Comparison of ENCODE assay signal across 21 mouse cellular contexts in genomic region chr10:19532790-19533189, GRCm38 (mm10).
"Had no signal": no experiment of that assay in that cellular context is flagged by ENCODE, and none has a peak within 500 bp of the region (broad histone marks: within the 10 kb centered on the region; RNA-seq: fewer than 3 reads in every experiment).

No protein-coding gene starts in this region.

- H3K27me3 ChIP-seq: liver, embryonic 13.5 days; midbrain, embryonic 12.5 days; neural tube, embryonic 13.5 days; neural tube, embryonic 15.5 days; stomach, embryonic 15.5 days had no signal

- H3K27ac ChIP-seq: midbrain, embryonic 10.5 days; midbrain, embryonic 12.5 days; neural tube, embryonic 13.5 days; neural tube, embryonic 15.5 days; stomach, embryonic 15.5 days; stomach, postnatal 0 days had no signal

- H3K9ac ChIP-seq: liver, embryonic 13.5 days; lung, embryonic 14.5 days; midbrain, embryonic 12.5 days; neural tube, embryonic 13.5 days; neural tube, embryonic 15.5 days; stomach, embryonic 15.5 days had no signal

- H3K4me1 ChIP-seq: liver, embryonic 13.5 days; midbrain, embryonic 10.5 days; midbrain, embryonic 12.5 days; neural tube, embryonic 13.5 days; neural tube, embryonic 15.5 days; stomach, embryonic 15.5 days had no signal

- H3K9me3 ChIP-seq: liver, embryonic 13.5 days; midbrain, embryonic 10.5 days; midbrain, embryonic 12.5 days; neural tube, embryonic 13.5 days; neural tube, embryonic 15.5 days; stomach, embryonic 15.5 days had no signal

- DNase-seq: liver, embryonic 13.5 days; lung, adult 18-20 months; lung, embryonic 14.5 days; lung, postnatal 10 days; lung, postnatal 4 days; midbrain, embryonic 14.5 days; retina, postnatal 1 day; right cerebral cortex, adult 18-20 months; right cerebral cortex, postnatal 25 days; right cerebral cortex, postnatal 4 days; thymus, adult 2 months; thymus, postnatal 25 days; thymus, postnatal 4 days had no signal

- H3K4me3 ChIP-seq: liver, embryonic 13.5 days; midbrain, embryonic 10.5 days; midbrain, embryonic 12.5 days; myocyte; neural tube, embryonic 13.5 days; neural tube, embryonic 15.5 days; stomach, embryonic 15.5 days had no signal

- ATAC-seq: midbrain, embryonic 16.5 days had no signal

- H3K4me2 ChIP-seq: liver, embryonic 13.5 days; lung, embryonic 14.5 days; midbrain, embryonic 12.5 days; neural tube, embryonic 13.5 days; neural tube, embryonic 15.5 days; stomach, embryonic 15.5 days had no signal

- H3K36me3 ChIP-seq: liver, embryonic 13.5 days; midbrain, embryonic 10.5 days; midbrain, embryonic 12.5 days; neural tube, embryonic 13.5 days; neural tube, embryonic 15.5 days; stomach, embryonic 15.5 days had no signal
